Mouse (Mus musculus) kidney, embryonic 16.5 days (tissue): ENCODE measurements around the gene Tmtc3. TPM values are rescaled to one million over a fixed set of nuclear protein-coding genes. Genes with fewer than 3 reads are reported as not detected.

Source experiments
- ATAC-seq: fragments of 200-750 bp; cut with Nextera tagmentation; 2 replicates; pipeline ENCODE4 v1.8.0; 2017; ENCODE audit warnings: moderate TSS enrichment; ENCODE audit not compliant: low FRiP score, low TSS enrichment
- H3K27ac ChIP-seq: fragments of 300-500 bp; sonication (generic); 2 replicates; pipeline ENCODE4 v1.5.1; 2014; ENCODE audit warnings: low read length
- H3K27me3 ChIP-seq: fragments of 300-500 bp; sonication (generic); 2 replicates; pipeline ENCODE4 v1.6.1; 2014; ENCODE audit warnings: low read length, control low read depth, mixed read lengths; ENCODE audit not compliant: insufficient read depth
- H3K36me3 ChIP-seq: fragments of 300-500 bp; sonication (generic); 2 replicates; pipeline ENCODE4 v1.6.1; 2014; ENCODE audit warnings: low read length, control low read depth, mixed read lengths; ENCODE audit not compliant: insufficient read depth
- H3K4me1 ChIP-seq: fragments of 300-500 bp; sonication (generic); 2 replicates; pipeline ENCODE4 v1.6.1; 2014; ENCODE audit warnings: low read length, control low read depth, mixed read lengths; ENCODE audit not compliant: insufficient read depth
- H3K4me2 ChIP-seq: fragments of 300-500 bp; sonication (generic); replicated peaks from 2 replicates; pipeline ENCODE4 v1.6.1; 2014; ENCODE audit warnings: low read depth, low read length
- H3K4me3 ChIP-seq: fragments of 300-500 bp; sonication (generic); 2 replicates; pipeline ENCODE4 v1.5.1; 2014; ENCODE audit warnings: mild to moderate bottlenecking, low read length
- H3K9ac ChIP-seq: fragments of 300-500 bp; sonication (generic); replicated peaks from 2 replicates; pipeline ENCODE4 v1.6.1; 2014; ENCODE audit warnings: low read length
- H3K9me3 ChIP-seq: fragments of 300-500 bp; sonication (generic); 2 replicates; pipeline ENCODE4 v1.6.1; 2016; ENCODE audit warnings: low read length, control low read depth
- WGBS: fragments of 180-500 bp; shearing (Covaris S2); extraction: QIAGEN DNeasy Blood & Tissue Kit; methylation state at CpG from one replicate; pipeline ENCODE4 v1.1.7; 2014; 5-methylcytosine and 5-hydroxymethylcytosine counted together
- polyA plus RNA-seq: library from polyadenylated mRNA; unstranded; fragments of >200 nt; fragmentation: Nextera tagmentation; extraction: Ambion mirVana; gene quantifications from 2 replicates; pipeline ENCODE4 v1.2.1, GENCODE M21; 2015

Gene Tmtc3
- polyA plus RNA-seq = 23.8 and 25.8 TPM in 2 replicates

- no peaks in the 10 kb centered on the region for H3K36me3 ChIP-seq
- ATAC-seq = peak; percentile 99
- H3K4me3 ChIP-seq = peak within 1 kb of the TSS; percentile 92
- WGBS = under 1% methylated on average over 63 of the region's 63 CpGs
- no peaks in the 10 kb centered on the region for H3K9me3 ChIP-seq
- H3K9ac ChIP-seq = peak within 1 kb of the TSS; percentile 90
- H3K4me1 ChIP-seq = peaks cover 9% of the 10 kb centered on the region; the same call in 1 of the 2 replicates
- H3K4me2 ChIP-seq = peak within 1 kb of the TSS; percentile 90
- no peaks in the 10 kb centered on the region for H3K27me3 ChIP-seq
- peak within 1 kb of the TSS; percentile 92 for H3K27ac ChIP-seq
These were observed at the start of gene Tmtc3, which contains the start of gene Cep290 for GRCm38 (mm10) chr10:100487097-100487978. Gene Tmtc3 (minus strand): TSS chr10:100487350. Gene Cep290 (plus strand): TSS chr10:100487558.

DNA sequence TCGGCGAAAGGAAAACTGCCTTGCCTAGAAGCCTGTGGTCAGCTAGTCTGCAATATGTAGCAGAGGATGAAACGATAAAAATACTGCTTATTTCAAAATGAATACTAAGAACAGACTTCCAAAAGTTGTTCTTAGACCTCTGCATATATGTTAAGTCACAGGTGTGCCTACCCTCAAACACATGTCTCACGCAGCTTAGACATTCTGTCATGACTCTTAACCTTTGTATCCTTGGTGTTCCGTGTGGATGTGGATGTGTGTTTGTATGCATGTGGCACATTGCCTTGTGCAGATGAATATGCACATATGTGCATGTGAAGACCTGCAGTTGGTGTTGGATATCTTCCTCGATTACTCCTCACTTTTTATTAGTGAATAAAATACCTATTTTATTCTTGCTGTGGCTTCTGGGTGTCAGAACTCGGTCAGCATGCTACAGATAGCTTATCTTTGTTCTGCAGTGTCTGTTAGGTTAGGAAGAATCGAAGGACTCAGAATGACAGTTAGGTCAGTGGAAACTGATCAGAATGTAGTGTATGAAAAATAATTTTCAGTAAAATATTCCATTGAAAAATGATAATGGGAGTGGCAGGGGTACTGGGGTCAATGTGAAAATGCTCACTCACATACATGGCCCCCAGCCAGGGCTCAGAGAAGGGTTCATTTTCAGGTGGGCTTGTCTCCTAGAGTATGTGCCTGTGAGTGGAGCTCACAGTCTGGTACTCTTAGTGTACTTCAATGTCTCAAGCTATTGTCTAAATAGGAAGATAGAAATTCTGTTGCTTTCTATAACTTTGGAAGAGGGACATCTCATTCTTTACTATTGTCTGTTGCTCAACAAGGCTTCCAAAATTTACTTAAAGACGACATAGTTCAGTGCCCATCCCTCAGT lies 37.6 kb upstream of the Tmtc3 start:
- H3K4me1 ChIP-seq = no peaks in the 10 kb centered on the region
- H3K36me3 ChIP-seq = peaks cover 11% of the 10 kb centered on the region
- H3K27me3 ChIP-seq = no peaks in the 10 kb centered on the region
- no peak overlapping the region for H3K4me2 ChIP-seq
- no peak overlapping the region for H3K4me3 ChIP-seq
- WGBS = 92% methylated on average over 9 of the region's 9 CpGs
- no peak for ATAC-seq
- H3K9ac ChIP-seq = no peak overlapping the region
- no peak overlapping the region for H3K27ac ChIP-seq
- no peaks in the 10 kb centered on the region for H3K9me3 ChIP-seq

DNA sequence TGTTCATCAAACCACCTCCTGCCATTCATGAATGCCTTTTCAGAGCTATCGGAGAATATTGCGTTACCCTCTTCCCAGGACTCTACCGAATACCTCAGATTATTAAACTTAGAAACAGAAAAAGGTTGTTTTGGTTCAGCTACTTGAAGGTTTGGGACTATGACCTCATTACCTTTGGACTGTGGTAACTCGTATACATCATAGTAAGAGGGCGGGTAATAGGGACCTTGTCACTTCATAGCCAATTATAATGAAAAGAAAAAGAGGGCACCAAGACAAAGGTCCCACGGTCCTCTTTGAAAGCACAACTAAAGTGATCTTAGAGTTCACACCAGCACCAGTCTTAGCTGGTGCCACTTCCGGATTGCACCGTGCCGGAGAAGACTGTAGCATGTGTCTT lies 35.2 kb upstream of the Tmtc3 start:
- Histone ChIP-seq H3K4me1 (no peaks in the 10 kb centered on the region), H3K9me3 (no peaks in the 10 kb centered on the region), H3K9ac (no peak overlapping the region), H3K27ac (no peak overlapping the region), H3K4me3 (no peak overlapping the region), H3K27me3 (no peaks in the 10 kb centered on the region), H3K4me2 (no peak overlapping the region), H3K36me3 (peaks cover 18% of the 10 kb centered on the region)
- WGBS = 91% methylated on average over 9 of the region's 9 CpGs
- no peak for ATAC-seq

GRCm38 (mm10) chr10:100521617-100522016 lies 34.5 kb upstream of the Tmtc3 start:
- Histone ChIP-seq H3K9me3 (no peaks in the 10 kb centered on the region), H3K36me3 (peaks cover 18% of the 10 kb centered on the region), H3K4me1 (no peaks in the 10 kb centered on the region), H3K27me3 (no peaks in the 10 kb centered on the region), H3K4me3 (no peak overlapping the region), H3K4me2 (no peak overlapping the region), H3K9ac (no peak overlapping the region), H3K27ac (no peak overlapping the region)
- WGBS = 81% methylated on average over 4 of the region's 4 CpGs
- ATAC-seq = no peak

DNA sequence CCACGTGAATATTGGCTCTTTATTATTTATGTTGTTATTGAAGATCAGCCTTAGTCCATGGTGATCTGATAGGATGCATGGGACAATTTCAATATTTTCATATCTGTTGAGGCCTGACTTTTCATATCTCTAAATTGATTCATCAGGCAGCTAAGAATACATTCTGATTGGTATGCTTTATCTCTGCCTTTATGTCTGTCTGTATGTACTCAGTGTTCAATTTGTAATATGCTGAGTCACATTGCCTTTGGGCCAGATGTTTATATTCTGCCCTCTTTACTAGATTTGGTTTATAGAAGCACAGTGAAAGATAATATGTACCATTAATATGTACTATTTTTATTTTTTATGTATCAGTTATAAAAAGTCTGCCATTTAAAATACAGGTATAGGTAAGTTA lies 21.0 kb upstream of the Tmtc3 start:
- ATAC-seq = no peak
- Histone ChIP-seq H3K4me3 (no peak overlapping the region), H3K27me3 (no peaks in the 10 kb centered on the region), H3K4me2 (no peak overlapping the region), H3K36me3 (peaks cover 18% of the 10 kb centered on the region; the same call in 1 of the 2 replicates), H3K4me1 (no peaks in the 10 kb centered on the region), H3K9me3 (no peaks in the 10 kb centered on the region), H3K27ac (no peak overlapping the region), H3K9ac (no peak overlapping the region)
- WGBS = 91% methylated on average over 1 of the region's 1 CpGs

DNA sequence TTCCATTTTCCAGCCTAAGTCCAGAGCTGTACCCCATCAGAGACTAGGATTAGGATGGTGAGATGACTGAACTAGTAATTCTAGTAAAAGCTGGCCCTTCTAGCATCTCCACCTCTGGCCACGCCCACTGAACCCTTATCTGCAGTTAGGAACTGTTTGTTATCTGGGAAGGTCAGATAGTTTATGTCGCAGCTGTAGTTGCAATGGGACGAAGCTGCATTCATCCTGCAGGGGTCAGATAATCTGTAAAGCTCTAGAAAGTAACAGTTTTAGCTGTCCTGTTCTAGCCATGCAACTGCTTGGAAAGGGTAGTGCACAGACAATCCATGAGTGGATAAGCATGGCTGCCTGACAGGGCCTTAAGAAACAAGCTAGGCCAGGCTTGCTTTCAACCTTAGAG lies 11.2 kb upstream of the Tmtc3 start:
- 83% methylated on average over 3 of the region's 3 CpGs for WGBS
- ATAC-seq = no peak

DNA sequence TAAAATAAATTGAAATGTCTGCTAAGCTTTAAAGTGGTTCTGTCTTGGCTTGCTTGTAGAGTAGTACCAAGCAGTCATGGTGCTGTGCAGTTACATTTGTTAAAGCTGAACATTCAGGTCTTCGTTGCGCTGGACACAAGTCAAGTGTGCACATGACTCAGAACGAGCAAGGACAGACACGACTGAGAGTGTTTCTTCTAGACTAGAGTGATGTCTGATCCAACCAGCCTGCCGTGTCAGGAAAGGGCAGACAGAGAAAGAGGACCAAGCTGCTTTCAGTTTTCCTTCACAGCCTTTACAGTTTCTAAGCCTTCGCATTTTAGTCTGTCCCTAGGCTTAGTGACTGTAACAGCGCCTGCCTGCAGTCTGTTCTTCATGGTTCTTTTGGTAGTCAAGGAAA lies 4.8 kb upstream of the Tmtc3 start:
- Histone ChIP-seq H3K4me2 (no peak overlapping the region), H3K9me3 (no peaks in the 10 kb centered on the region), H3K27me3 (no peaks in the 10 kb centered on the region), H3K9ac (no peak overlapping the region), H3K4me3 (no peak overlapping the region), H3K4me1 (peaks cover 4% of the 10 kb centered on the region; the same call in 1 of the 2 replicates), H3K27ac (no peak overlapping the region), H3K36me3 (peaks cover 15% of the 10 kb centered on the region)
- WGBS = 95% methylated on average over 7 of the region's 7 CpGs
- ATAC-seq = no peak

More for the DNA sequence above, 11.2 kb upstream of the Tmtc3 start:
- no peak overlapping the region for H3K4me3 ChIP-seq
- no peaks in the 10 kb centered on the region for H3K4me1 ChIP-seq
- H3K4me2 ChIP-seq = no peak overlapping the region
- H3K36me3 ChIP-seq = peaks cover 20% of the 10 kb centered on the region
- H3K27me3 ChIP-seq = no peaks in the 10 kb centered on the region
- no peak overlapping the region for H3K27ac ChIP-seq
- H3K9ac ChIP-seq = no peak overlapping the region
- no peaks in the 10 kb centered on the region for H3K9me3 ChIP-seq

- H3K27ac ChIP-seq = peak overlapping the region; percentile 92
- ATAC-seq = no peak; the same call in 1 of the 2 replicates
- under 1% methylated on average over 13 of the region's 13 CpGs for WGBS
- H3K4me2 ChIP-seq = peak overlapping the region; percentile 90
- H3K9me3 ChIP-seq = no peaks in the 10 kb centered on the region
- peaks cover 9% of the 10 kb centered on the region; the same call in 1 of the 2 replicates for H3K4me1 ChIP-seq
- no peaks in the 10 kb centered on the region for H3K36me3 ChIP-seq
- peak overlapping the region; percentile 90 for H3K9ac ChIP-seq
- no peaks in the 10 kb centered on the region for H3K27me3 ChIP-seq
- peak overlapping the region; percentile 92 for H3K4me3 ChIP-seq
These were observed 451 bp downstream of the Tmtc3 start for GRCm38 (mm10) chr10:100486701-100487096.

- 87% methylated on average over 3 of the region's 3 CpGs for WGBS
These were observed 7.6 kb downstream of the Tmtc3 start for GRCm38 (mm10) chr10:100479538-100479937.

More at GRCm38 (mm10) chr10:100479538-100479937, 7.6 kb downstream of the Tmtc3 start:
- H3K9ac ChIP-seq = no peak overlapping the region
- H3K27me3 ChIP-seq = no peaks in the 10 kb centered on the region
- no peak overlapping the region for H3K4me3 ChIP-seq
- no peak for ATAC-seq
- peaks cover 8% of the 10 kb centered on the region; the same call in 1 of the 2 replicates for H3K36me3 ChIP-seq
- H3K4me2 ChIP-seq = no peak overlapping the region
- no peak overlapping the region for H3K27ac ChIP-seq
- no peaks in the 10 kb centered on the region for H3K9me3 ChIP-seq
- no peaks in the 10 kb centered on the region for H3K4me1 ChIP-seq
